Mouse (Mus musculus) forebrain, embryonic 10.5 days (tissue): ENCODE measurements around the gene Ppp1r13b. TPM values are rescaled to one million over a fixed set of nuclear protein-coding genes. Genes with fewer than 3 reads are reported as not detected.

ENCODE experiments used
- DNase-seq: peaks from one replicate; pipeline ENCODE4 v3.0.0-alpha.2; 2017; ENCODE audit warnings: low spot score; ENCODE audit errors: extremely low spot score
- H3K27ac ChIP-seq: fragments of 300-500 bp; sonication (generic); 2 replicates; pipeline ENCODE4 v1.5.1; 2016; ENCODE audit warnings: mild to moderate bottlenecking
- H3K27me3 ChIP-seq: fragments of 300-500 bp; sonication (generic); 2 replicates; pipeline ENCODE4 v1.6.1; 2016; ENCODE audit warnings: mild to moderate bottlenecking; ENCODE audit not compliant: poor library complexity, severe bottlenecking
- H3K36me3 ChIP-seq: fragments of 300-500 bp; sonication (generic); replicated peaks from 2 replicates; pipeline ENCODE4 v1.6.1; 2016; ENCODE audit warnings: mild to moderate bottlenecking, moderate library complexity
- H3K4me1 ChIP-seq: fragments of 300-500 bp; sonication (generic); 2 replicates; pipeline ENCODE4 v1.6.1; 2016
- H3K4me3 ChIP-seq: fragments of 300-500 bp; sonication (generic); 2 replicates; pipeline ENCODE4 v1.5.1; 2016; ENCODE audit warnings: mild to moderate bottlenecking, moderate library complexity
- H3K9me3 ChIP-seq: fragments of 300-500 bp; sonication (generic); 2 replicates; pipeline ENCODE4 v1.6.1; 2016; ENCODE audit warnings: mild to moderate bottlenecking, moderate library complexity
- WGBS: fragments of 180-500 bp; shearing (Covaris S2); methylation state at CpG from one replicate; pipeline ENCODE4 v1.1.7; 2016; 5-methylcytosine and 5-hydroxymethylcytosine counted together
- polyA plus RNA-seq: library from polyadenylated mRNA; unstranded; fragments of >200 nt; fragmentation: Nextera tagmentation; extraction: Ambion mirVana; gene quantifications from 2 replicates; pipeline ENCODE4 v1.2.1, GENCODE M21; 2016

Ppp1r13b gene
- polyA plus RNA-seq, 1 experiment from 2014 or later: 3.1 TPM

DNA sequence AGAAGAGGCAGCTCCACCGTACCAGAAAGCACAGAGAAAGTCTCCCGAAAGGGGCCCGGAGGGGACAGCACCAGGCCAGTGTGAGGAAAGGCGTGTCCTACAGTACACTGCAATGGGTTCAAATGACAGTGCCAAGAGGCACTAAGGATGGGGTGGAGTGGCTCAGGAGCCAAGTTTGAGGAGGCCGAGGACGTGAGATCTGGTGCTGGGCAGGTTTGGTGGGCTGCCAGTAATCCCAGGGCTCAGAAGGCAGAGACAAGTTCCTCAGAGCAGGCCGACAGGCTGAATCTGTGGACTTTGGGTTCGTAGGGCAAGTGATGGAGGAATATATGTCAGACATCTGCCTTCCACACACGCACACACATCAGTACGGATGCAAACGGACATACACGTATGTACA, 95.3 kb downstream of the Ppp1r13b start:
- H3K4me1 ChIP-seq: peaks cover 60% of the 10 kb centered on the region
- H3K9me3 ChIP-seq: no peaks in the 10 kb centered on the region
- WGBS: 76% methylated on average over 12 of the region's 12 CpGs
- no peaks in the 10 kb centered on the region for H3K27me3 ChIP-seq
- peaks cover 48% of the 10 kb centered on the region for H3K36me3 ChIP-seq
- H3K4me3 ChIP-seq: peak overlapping the region; percentile 86
- peak overlapping the region; percentile 79 for H3K27ac ChIP-seq
- DNase-seq: no peak

- 91% methylated on average over 13 of the region's 13 CpGs for WGBS
- H3K27me3 ChIP-seq: no peaks in the 10 kb centered on the region
- DNase-seq: no peak
- H3K36me3 ChIP-seq: peaks cover 50% of the 10 kb centered on the region
- no peak overlapping the region for H3K4me3 ChIP-seq
- no peak overlapping the region for H3K27ac ChIP-seq
- no peaks in the 10 kb centered on the region for H3K9me3 ChIP-seq
- H3K4me1 ChIP-seq: peaks cover 59% of the 10 kb centered on the region
Measured at GRCm38 (mm10) chr12:111812075-111812474, 95.8 kb downstream of the Ppp1r13b start.

DNA sequence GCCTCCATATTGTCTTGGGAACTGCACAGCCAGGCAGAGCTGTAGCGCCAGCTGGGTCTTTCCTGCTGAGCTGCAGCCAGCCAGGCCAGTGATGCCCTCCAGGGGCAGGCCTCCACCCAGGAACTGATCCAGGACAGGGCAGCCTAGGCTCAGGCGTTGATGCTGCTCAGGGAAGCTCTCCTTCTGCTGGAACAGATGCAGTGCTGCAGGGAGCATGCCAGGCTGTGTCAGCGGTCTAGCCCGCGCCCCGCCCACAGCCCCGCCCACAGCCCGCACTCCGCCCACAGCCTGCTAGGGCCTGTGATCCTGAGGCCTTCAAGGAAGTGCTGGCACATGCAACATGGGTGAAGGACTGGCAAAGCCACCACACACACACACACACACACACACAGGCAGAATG, 98.1 kb downstream of the Ppp1r13b start:
- peak; percentile 75 for DNase-seq
- H3K4me3 ChIP-seq: peak overlapping the region; percentile 21; the same call in 1 of the 2 replicates
- no peaks in the 10 kb centered on the region for H3K9me3 ChIP-seq
- peaks cover 36% of the 10 kb centered on the region for H3K4me1 ChIP-seq
- H3K36me3 ChIP-seq: peaks cover 73% of the 10 kb centered on the region
- no peaks in the 10 kb centered on the region for H3K27me3 ChIP-seq
- peak overlapping the region; percentile 40 for H3K27ac ChIP-seq
- WGBS: 3% methylated on average over 9 of the region's 9 CpGs

- peaks cover 83% of the 10 kb centered on the region for H3K36me3 ChIP-seq
- DNase-seq: no peak
- WGBS: 92% methylated on average over 6 of the region's 6 CpGs
- H3K4me3 ChIP-seq: no peak overlapping the region
- no peak overlapping the region for H3K27ac ChIP-seq
- peaks cover 29% of the 10 kb centered on the region for H3K4me1 ChIP-seq
- H3K9me3 ChIP-seq: no peaks in the 10 kb centered on the region
- no peaks in the 10 kb centered on the region for H3K27me3 ChIP-seq
Measured at GRCm38 (mm10) chr12:111808775-111809174, 99.1 kb downstream of the Ppp1r13b start.

DNA sequence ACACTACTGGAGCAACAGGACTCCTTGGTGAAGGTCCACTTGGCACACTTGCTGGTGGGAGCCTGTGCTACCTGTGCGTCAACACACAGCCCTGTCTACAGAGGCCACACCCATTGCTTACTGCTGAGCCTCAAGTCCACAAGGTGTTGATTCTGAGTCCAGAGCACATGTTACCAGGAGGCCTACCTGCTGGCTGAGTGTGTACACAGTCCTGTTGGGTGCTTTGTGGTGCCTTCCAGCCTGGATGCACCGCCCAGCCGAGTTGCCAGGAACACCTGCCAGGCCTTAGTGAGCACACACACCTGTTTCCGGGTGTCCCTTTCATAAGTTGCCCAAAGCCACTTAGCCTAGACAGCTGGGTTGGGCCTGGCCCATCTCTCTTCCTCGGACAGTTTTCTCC, 104.4 kb downstream of the Ppp1r13b start:
- Histone ChIP-seq H3K27ac (no peak overlapping the region), H3K9me3 (no peaks in the 10 kb centered on the region), H3K36me3 (peaks cover 97% of the 10 kb centered on the region), H3K4me3 (no peak overlapping the region), H3K4me1 (no peaks in the 10 kb centered on the region), H3K27me3 (no peaks in the 10 kb centered on the region)
- WGBS: 90% methylated on average over 5 of the region's 5 CpGs
- DNase-seq: no peak

GRCm38 (mm10) chr12:111800459-111801183, 107.3 kb downstream of the Ppp1r13b start:
- DNase-seq: no peak
- no peaks in the 10 kb centered on the region for H3K27me3 ChIP-seq
- no peaks in the 10 kb centered on the region for H3K9me3 ChIP-seq
- no peak overlapping the region for H3K4me3 ChIP-seq
- H3K36me3 ChIP-seq: peaks cover 96% of the 10 kb centered on the region
- no peak overlapping the region for H3K27ac ChIP-seq
- no peaks in the 10 kb centered on the region for H3K4me1 ChIP-seq
- WGBS: 93% methylated on average over 10 of the region's 10 CpGs

GRCm38 (mm10) chr12:111798493-111798892, 109.4 kb downstream of the Ppp1r13b start:
- DNase-seq: no peak
- H3K27me3 ChIP-seq: no peaks in the 10 kb centered on the region
- H3K36me3 ChIP-seq: peaks cover 96% of the 10 kb centered on the region
- WGBS: 91% methylated on average over 13 of the region's 13 CpGs
- no peak overlapping the region for H3K4me3 ChIP-seq
- no peak overlapping the region for H3K27ac ChIP-seq
- no peaks in the 10 kb centered on the region for H3K4me1 ChIP-seq
- no peaks in the 10 kb centered on the region for H3K9me3 ChIP-seq

GRCm38 (mm10) chr12:111797251-111797650, 110.7 kb downstream of the Ppp1r13b start:
- Histone ChIP-seq H3K4me3 (no peak overlapping the region), H3K4me1 (no peaks in the 10 kb centered on the region), H3K9me3 (no peaks in the 10 kb centered on the region), H3K27me3 (no peaks in the 10 kb centered on the region), H3K36me3 (peaks cover 96% of the 10 kb centered on the region), H3K27ac (no peak overlapping the region)
- no peak for DNase-seq
- WGBS: 92% methylated on average over 8 of the region's 8 CpGs

DNA sequence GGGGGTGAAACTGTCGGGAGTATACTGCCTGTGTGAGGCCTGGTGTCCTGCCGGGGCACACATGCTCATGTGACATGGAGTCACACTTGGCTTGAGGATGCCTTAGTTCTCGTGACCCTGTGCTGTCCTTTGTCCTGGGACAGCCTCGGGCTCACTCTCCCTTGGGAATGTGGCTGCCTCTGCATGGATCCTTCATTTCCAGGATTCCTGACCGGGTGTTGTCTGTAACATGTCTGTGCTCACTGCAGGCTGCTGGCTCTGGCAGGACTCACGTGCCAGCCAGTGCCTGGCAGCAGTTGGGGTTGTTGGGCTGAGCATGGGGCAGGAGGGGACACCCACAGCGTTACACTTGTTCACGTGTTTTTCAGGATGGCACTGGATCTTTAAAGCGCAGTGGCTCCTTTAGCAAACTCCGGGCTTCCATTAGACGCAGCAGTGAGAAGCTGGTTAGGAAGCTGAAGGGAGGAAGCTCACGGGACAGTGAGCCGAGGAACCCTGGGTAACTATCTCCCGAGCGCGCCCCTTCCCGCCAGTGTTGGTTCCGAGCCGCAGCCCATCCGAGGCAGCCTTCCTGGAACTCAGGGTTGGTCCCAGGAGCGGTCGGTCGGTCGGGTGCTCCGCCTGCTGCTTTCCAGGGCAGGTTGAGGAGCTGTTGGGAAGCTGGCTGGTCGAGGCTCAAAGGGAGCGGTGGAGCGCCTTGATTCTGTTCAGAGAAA, 112.6 kb downstream of the Ppp1r13b start:
- DNase-seq: no peak
- WGBS: 93% methylated on average over 28 of the region's 28 CpGs
- Histone ChIP-seq H3K27ac (no peak overlapping the region), H3K4me1 (no peaks in the 10 kb centered on the region), H3K27me3 (no peaks in the 10 kb centered on the region), H3K4me3 (no peak overlapping the region), H3K9me3 (no peaks in the 10 kb centered on the region), H3K36me3 (peaks cover 96% of the 10 kb centered on the region)

GRCm38 (mm10) chr12:111794526-111795179, 113.3 kb downstream of the Ppp1r13b start:
- no peak for DNase-seq
- Histone ChIP-seq H3K36me3 (peaks cover 98% of the 10 kb centered on the region), H3K27ac (no peak overlapping the region), H3K4me1 (no peaks in the 10 kb centered on the region), H3K27me3 (no peaks in the 10 kb centered on the region), H3K4me3 (no peak overlapping the region), H3K9me3 (no peaks in the 10 kb centered on the region)
- 92% methylated on average over 18 of the region's 18 CpGs for WGBS

- H3K27ac ChIP-seq: no peak overlapping the region
- H3K4me1 ChIP-seq: no peaks in the 10 kb centered on the region
- no peaks in the 10 kb centered on the region for H3K9me3 ChIP-seq
- peaks cover 99% of the 10 kb centered on the region for H3K36me3 ChIP-seq
- DNase-seq: no peak
- WGBS: 89% methylated on average over 22 of the region's 22 CpGs
- H3K4me3 ChIP-seq: no peak overlapping the region
- H3K27me3 ChIP-seq: no peaks in the 10 kb centered on the region
Measured at GRCm38 (mm10) chr12:111794102-111794501, 113.8 kb downstream of the Ppp1r13b start.

- WGBS: 94% methylated on average over 13 of the region's 13 CpGs
- Histone ChIP-seq H3K36me3 (peaks cover 100% of the 10 kb centered on the region), H3K27me3 (no peaks in the 10 kb centered on the region), H3K4me1 (no peaks in the 10 kb centered on the region), H3K4me3 (no peak overlapping the region), H3K9me3 (no peaks in the 10 kb centered on the region), H3K27ac (no peak overlapping the region)
- DNase-seq: no peak
Measured at GRCm38 (mm10) chr12:111791474-111792104, 116.3 kb downstream of the Ppp1r13b start.
